Mouse (Mus musculus) kidney, adult 9 months (tissue): ENCODE measurements around the gene Xlr3a.
"Not testable (repeated sequence)": the region's sequence is repeated elsewhere in the genome, so short reads cannot be mapped to it uniquely, and the experiment has no call there.

Experiments
- DNase-seq: peaks from one replicate; pipeline ENCODE4 v3.0.0; 2022

The Xlr3a gene

GRCm38 (mm10) chrX:73096941-73097508, at the start of gene Xlr3a:
TSS of gene Xlr3a (minus strand) at chrX:73097095.
- peak; percentile 1 for DNase-seq

GRCm38 (mm10) chrX:73143218-73143618, 46.3 kb upstream of the Xlr3a start:
- not testable (repeated sequence) for DNase-seq

- not testable (repeated sequence) for DNase-seq
Observed at GRCm38 (mm10) chrX:73122859-73123829, 26.2 kb upstream of the Xlr3a start.

- not testable (repeated sequence) for DNase-seq
Observed at GRCm38 (mm10) chrX:73116747-73117146, 19.9 kb upstream of the Xlr3a start, which contains the start of gene Gm14685. TSS of gene Gm14685 (plus strand) at chrX:73117047.

GRCm38 (mm10) chrX:73082267-73083055, 14.4 kb downstream of the Xlr3a start, which contains the start of gene Xlr4a:
TSS of gene Xlr4a (minus strand) at chrX:73082478.
- not testable (repeated sequence) for DNase-seq

GRCm38 (mm10) chrX:73066765-73067312, 30.1 kb downstream of the Xlr3a start:
- DNase-seq = not testable (repeated sequence)

- DNase-seq = no peak
Observed at GRCm38 (mm10) chrX:73064415-73064793, 32.5 kb downstream of the Xlr3a start, which contains the start of gene Pnma3. TSS of gene Pnma3 (plus strand) at chrX:73064787.

- no peak for DNase-seq
Observed at GRCm38 (mm10) chrX:73063512-73064414, 33.1 kb downstream of the Xlr3a start.

- DNase-seq = no peak
Observed at GRCm38 (mm10) chrX:73062323-73062722, 34.6 kb downstream of the Xlr3a start.

GRCm38 (mm10) chrX:73061528-73061927, 35.4 kb downstream of the Xlr3a start:
- no peak for DNase-seq

GRCm38 (mm10) chrX:73053860-73054563, 42.9 kb downstream of the Xlr3a start:
- DNase-seq = peak; percentile 95

GRCm38 (mm10) chrX:73039666-73040065, 57.2 kb downstream of the Xlr3a start:
- DNase-seq = no peak

GRCm38 (mm10) chrX:73038831-73039230, 58.1 kb downstream of the Xlr3a start:
- DNase-seq = no peak

- no peak for DNase-seq
Observed at GRCm38 (mm10) chrX:73037003-73037402, 59.9 kb downstream of the Xlr3a start, which contains the start of gene Pnma5. TSS of gene Pnma5 (minus strand) at chrX:73037103.
